Mouse (Mus musculus) lung, embryonic 14.5 days (tissue): ENCODE results near the gene Brcc3. TPM values are rescaled to one million over a fixed set of nuclear protein-coding genes. Genes with fewer than 3 reads are reported as not detected.

Experiments
- ATAC-seq: fragments of 200-750 bp; cut with Nextera tagmentation; 2 replicates; pipeline ENCODE4 v1.8.0; 2017; ENCODE audit warnings: mild to moderate bottlenecking, moderate TSS enrichment, moderate library complexity; ENCODE audit not compliant: insufficient read depth
- DNase-seq: peaks from one replicate; pipeline ENCODE4 v3.0.0-alpha.2; 2015
- H3K27ac ChIP-seq: fragments of 300-500 bp; sonication (generic); 2 replicates; pipeline ENCODE4 v1.5.1; 2014; ENCODE audit warnings: low read depth, mild to moderate bottlenecking, moderate library complexity
- H3K27me3 ChIP-seq: fragments of 300-500 bp; sonication (generic); 2 replicates; pipeline ENCODE4 v1.6.1; 2014; ENCODE audit warnings: low read length, control low read depth; ENCODE audit not compliant: insufficient read depth
- H3K36me3 ChIP-seq: fragments of 300-500 bp; sonication (generic); 2 replicates; pipeline ENCODE4 v1.6.1; 2014; ENCODE audit warnings: control low read depth; ENCODE audit not compliant: insufficient read depth
- H3K4me1 ChIP-seq: fragments of 300-500 bp; sonication (generic); 2 replicates; pipeline ENCODE4 v1.6.1; 2014; ENCODE audit warnings: antibody characterized with exemption, control low read depth; ENCODE audit not compliant: insufficient read depth
- H3K4me2 ChIP-seq: fragments of 300-500 bp; sonication (generic); 2 replicates; pipeline ENCODE4 v1.6.1; 2014; ENCODE audit warnings: mild to moderate bottlenecking
- H3K4me3 ChIP-seq: fragments of 300-500 bp; sonication (generic); 2 replicates; pipeline ENCODE4 v1.5.1; 2014; ENCODE audit warnings: low read depth, low read length
- H3K9ac ChIP-seq: fragments of 300-500 bp; sonication (generic); 2 replicates; pipeline ENCODE4 v1.6.1; 2014
- H3K9me3 ChIP-seq: fragments of 300-500 bp; sonication (generic); 2 replicates; pipeline ENCODE4 v1.6.1; 2016; ENCODE audit warnings: low read depth, low read length, control low read depth
- CTCF ChIP-seq: IDR thresholded peaks from 2 replicates; pipeline ENCODE4 v1.5.1; 2016; ENCODE audit warnings: antibody characterized with exemption, low read depth
- WGBS: fragments of 180-500 bp; shearing (Covaris S2); extraction: QIAGEN DNeasy Blood & Tissue Kit; methylation state at CpG from one replicate; pipeline ENCODE4 v1.1.7; 2014; 5-methylcytosine and 5-hydroxymethylcytosine counted together
- polyA plus RNA-seq: library from polyadenylated mRNA; unstranded; fragments of >200 nt; fragmentation: Nextera tagmentation; extraction: Ambion mirVana; gene quantifications from 2 replicates; pipeline ENCODE4 v1.2.1, GENCODE M21; 2014

Gene Brcc3
- polyA plus RNA-seq, 1 experiment from 2014 or later, result 57.5 TPM

GRCm38 (mm10) chrX:75489886-75490285 is 73.5 kb downstream of the Brcc3 start:
- no peak for TF ChIP-seq CTCF
- no peak overlapping the region for H3K27ac ChIP-seq
- H3K27me3 ChIP-seq, result no peaks in the 10 kb centered on the region
- H3K36me3 ChIP-seq, result no peaks in the 10 kb centered on the region
- no peaks in the 10 kb centered on the region for H3K4me1 ChIP-seq
- no peak overlapping the region for H3K9ac ChIP-seq
- DNase-seq (peak; percentile 8), ATAC-seq (no peak)
- no peak overlapping the region for H3K4me2 ChIP-seq
- 93% methylated on average over 1 of the region's 1 CpGs for WGBS
- no peak overlapping the region for H3K4me3 ChIP-seq
- no peaks in the 10 kb centered on the region for H3K9me3 ChIP-seq

Other genes with a start within 250 kb of the Brcc3 start
- gene Fundc2, start 34.2 kb upstream of the Brcc3 start, polyA plus RNA-seq, result 74.8 and 95.2 TPM in 2 replicates
- gene F8, start 34.0 kb upstream of the Brcc3 start, polyA plus RNA-seq, result 2.1 TPM in 2 replicates
- 21.3 and 26.4 TPM in 2 replicates for gene Cmc4, start within 50 bp of the Brcc3 start, polyA plus RNA-seq
- gene Mtcp1, start within 50 bp of the Brcc3 start, polyA plus RNA-seq, result 12.1 and 12.2 TPM in 2 replicates
- 156 and 157 TPM in 2 replicates for gene Vbp1, start 97.7 kb downstream of the Brcc3 start, polyA plus RNA-seq
- 0.74 and 0.87 TPM in 2 replicates for gene Rab39b, start 161.6 kb downstream of the Brcc3 start, polyA plus RNA-seq